Mouse (Mus musculus) forebrain, embryonic 14.5 days (tissue): Measurements from ENCODE around the gene Chst11. TPM values are rescaled to one million over a fixed set of nuclear protein-coding genes. Genes with fewer than 3 reads are reported as not detected.
A peak's percentile ranks its signal among the peaks of the same experiment; 100 is the strongest.

Experiments
- ATAC-seq: fragments of 200-750 bp; cut with Nextera tagmentation; 2 replicates; pipeline ENCODE4 v1.8.0; 2017; ENCODE audit warnings: mild to moderate bottlenecking, moderate library complexity
- DNase-seq: peaks from one replicate; pipeline ENCODE4 v3.0.0-alpha.2; 2015; ENCODE audit warnings: low spot score
- H3K27ac ChIP-seq: fragments of 300-500 bp; sonication (generic); 2 replicates; pipeline ENCODE4 v1.5.1; 2014; ENCODE audit warnings: low read depth, mild to moderate bottlenecking, control low read depth, low read length, moderate library complexity
- H3K27me3 ChIP-seq: fragments of 300-500 bp; sonication (generic); replicated peaks from 2 replicates; pipeline ENCODE4 v1.6.1; 2014; ENCODE audit warnings: low read length, control low read depth, mixed read lengths; ENCODE audit not compliant: control insufficient read depth, insufficient read depth
- H3K36me3 ChIP-seq: fragments of 300-500 bp; sonication (generic); 2 replicates; pipeline ENCODE4 v1.6.1; 2014; ENCODE audit warnings: low read length, control low read depth; ENCODE audit not compliant: control insufficient read depth, insufficient read depth
- H3K4me1 ChIP-seq: fragments of 300-500 bp; sonication (generic); 2 replicates; pipeline ENCODE4 v1.6.1; 2014; ENCODE audit warnings: antibody characterized with exemption, low read length, control low read depth; ENCODE audit not compliant: control insufficient read depth, insufficient read depth
- H3K4me2 ChIP-seq: fragments of 300-500 bp; sonication (generic); 2 replicates; pipeline ENCODE4 v1.6.1; 2014; ENCODE audit warnings: mild to moderate bottlenecking, control low read depth, low read length
- H3K4me3 ChIP-seq: fragments of 300-500 bp; sonication (generic); 2 replicates; pipeline ENCODE4 v1.5.1; 2014; ENCODE audit warnings: low read depth, low read length, control low read depth
- H3K9ac ChIP-seq: fragments of 300-500 bp; sonication (generic); 2 replicates; pipeline ENCODE4 v1.6.1; 2014; ENCODE audit warnings: mild to moderate bottlenecking, low read length, control low read depth, moderate library complexity
- H3K9me3 ChIP-seq: fragments of 300-500 bp; sonication (generic); replicated peaks from 2 replicates; pipeline ENCODE4 v1.6.1; 2016; ENCODE audit warnings: low read length, control low read depth, mixed read lengths; ENCODE audit not compliant: control insufficient read depth
- WGBS: fragments of 180-500 bp; shearing (Covaris S2); extraction: QIAGEN DNeasy Blood & Tissue Kit; methylation state at CpG from one replicate; pipeline ENCODE4 v1.1.7; 2014; 5-methylcytosine and 5-hydroxymethylcytosine counted together
- polyA plus RNA-seq: library from polyadenylated mRNA; unstranded; fragments of >200 nt; fragmentation: Nextera tagmentation; extraction: Ambion mirVana; gene quantifications from 2 replicates; pipeline ENCODE4 v1.2.1, GENCODE M21; 2014

Chst11 gene
- 4.0 and 4.2 TPM in 2 replicates for polyA plus RNA-seq

- H3K4me2 ChIP-seq = peak within 1 kb of the TSS; percentile 84
- H3K4me3 ChIP-seq = peak within 1 kb of the TSS; percentile 71
- H3K36me3 ChIP-seq = no peaks in the 10 kb centered on the region
- no peaks in the 10 kb centered on the region for H3K9me3 ChIP-seq
- peak; percentile 89 for ATAC-seq
- 0 out of 2 replicates have a peak, but pooled peaks cover 5% of the 10 kb centered on the region for H3K27me3 ChIP-seq
- H3K9ac ChIP-seq = peak within 1 kb of the TSS; percentile 84
- peak within 1 kb of the TSS; percentile 70 for H3K27ac ChIP-seq
- WGBS = under 1% methylated on average over 57 of the region's 67 CpGs
- peaks cover 21% of the 10 kb centered on the region; the same call in 1 of the 2 replicates for H3K4me1 ChIP-seq
- DNase-seq = peak; percentile 83
These were observed at the start of gene Chst11 for GRCm38 (mm10) chr10:82984950-82985699. Gene Chst11 (plus strand): TSS chr10:82985498.

- no peak overlapping the region for H3K9ac ChIP-seq
- H3K9me3 ChIP-seq = no peaks in the 10 kb centered on the region
- no peak for DNase-seq
- H3K27ac ChIP-seq = no peak overlapping the region
- H3K4me3 ChIP-seq = no peak overlapping the region
- 89% methylated on average over 6 of the region's 6 CpGs for WGBS
- no peaks in the 10 kb centered on the region for H3K4me1 ChIP-seq
- no peak overlapping the region for H3K4me2 ChIP-seq
- H3K36me3 ChIP-seq = no peaks in the 10 kb centered on the region
- ATAC-seq = no peak
- H3K27me3 ChIP-seq = no peaks in the 10 kb centered on the region
These were observed 49.5 kb upstream of the Chst11 start for GRCm38 (mm10) chr10:82935774-82936173.

GRCm38 (mm10) chr10:82953415-82953814 lies 31.9 kb upstream of the Chst11 start:
- Histone ChIP-seq H3K27ac (no peak overlapping the region), H3K4me3 (no peak overlapping the region), H3K9me3 (no peaks in the 10 kb centered on the region), H3K27me3 (no peaks in the 10 kb centered on the region), H3K4me1 (no peaks in the 10 kb centered on the region), H3K36me3 (no peaks in the 10 kb centered on the region), H3K4me2 (no peak overlapping the region), H3K9ac (no peak overlapping the region)
- ATAC-seq (no peak), DNase-seq (no peak)
- 90% methylated on average over 4 of the region's 4 CpGs for WGBS

GRCm38 (mm10) chr10:82955117-82955516 lies 30.2 kb upstream of the Chst11 start:
- Histone ChIP-seq H3K9ac (no peak overlapping the region), H3K4me3 (no peak overlapping the region), H3K36me3 (no peaks in the 10 kb centered on the region), H3K4me2 (no peak overlapping the region), H3K27ac (no peak overlapping the region), H3K27me3 (no peaks in the 10 kb centered on the region), H3K4me1 (no peaks in the 10 kb centered on the region), H3K9me3 (no peaks in the 10 kb centered on the region)
- ATAC-seq (no peak), DNase-seq (no peak)
- WGBS = 97% methylated on average over 18 of the region's 18 CpGs

- WGBS = 83% methylated on average over 5 of the region's 5 CpGs
- no peak overlapping the region for H3K4me2 ChIP-seq
- H3K4me1 ChIP-seq = no peaks in the 10 kb centered on the region
- DNase-seq (no peak), ATAC-seq (no peak)
- H3K9ac ChIP-seq = no peak overlapping the region
- no peaks in the 10 kb centered on the region for H3K9me3 ChIP-seq
- no peak overlapping the region for H3K27ac ChIP-seq
- H3K36me3 ChIP-seq = no peaks in the 10 kb centered on the region
- H3K4me3 ChIP-seq = no peak overlapping the region
- no peaks in the 10 kb centered on the region for H3K27me3 ChIP-seq
These were observed 27.0 kb upstream of the Chst11 start for GRCm38 (mm10) chr10:82958218-82958761.

GRCm38 (mm10) chr10:82959316-82959715 lies 26.0 kb upstream of the Chst11 start:
- no peak overlapping the region for H3K27ac ChIP-seq
- H3K9me3 ChIP-seq = no peaks in the 10 kb centered on the region
- no peak overlapping the region for H3K4me3 ChIP-seq
- H3K4me1 ChIP-seq = no peaks in the 10 kb centered on the region
- no peak for ATAC-seq
- no peaks in the 10 kb centered on the region for H3K36me3 ChIP-seq
- no peak for DNase-seq
- no peaks in the 10 kb centered on the region for H3K27me3 ChIP-seq
- no peak overlapping the region for H3K9ac ChIP-seq
- H3K4me2 ChIP-seq = no peak overlapping the region

- no peaks in the 10 kb centered on the region for H3K4me1 ChIP-seq
- H3K36me3 ChIP-seq = no peaks in the 10 kb centered on the region
- H3K9me3 ChIP-seq = no peaks in the 10 kb centered on the region
- peak; percentile 18 for DNase-seq
- no peak overlapping the region for H3K9ac ChIP-seq
- WGBS = 49% methylated on average over 7 of the region's 7 CpGs
- no peak for ATAC-seq
- no peak overlapping the region for H3K4me3 ChIP-seq
- H3K27ac ChIP-seq = no peak overlapping the region
- no peaks in the 10 kb centered on the region for H3K27me3 ChIP-seq
- H3K4me2 ChIP-seq = no peak overlapping the region
These were observed 24.0 kb upstream of the Chst11 start for GRCm38 (mm10) chr10:82961302-82961701.

GRCm38 (mm10) chr10:82962018-82962417 lies 23.3 kb upstream of the Chst11 start:
- no peak overlapping the region for H3K4me2 ChIP-seq
- 82% methylated on average over 4 of the region's 4 CpGs for WGBS
- H3K36me3 ChIP-seq = no peaks in the 10 kb centered on the region
- H3K9ac ChIP-seq = no peak overlapping the region
- H3K27me3 ChIP-seq = no peaks in the 10 kb centered on the region
- ATAC-seq (no peak), DNase-seq (no peak)
- no peaks in the 10 kb centered on the region for H3K9me3 ChIP-seq
- no peaks in the 10 kb centered on the region for H3K4me1 ChIP-seq
- no peak overlapping the region for H3K4me3 ChIP-seq
- H3K27ac ChIP-seq = no peak overlapping the region

GRCm38 (mm10) chr10:82962472-82963020 lies 22.8 kb upstream of the Chst11 start:
- H3K27me3 ChIP-seq = no peaks in the 10 kb centered on the region
- H3K27ac ChIP-seq = no peak overlapping the region
- H3K36me3 ChIP-seq = no peaks in the 10 kb centered on the region
- no peak overlapping the region for H3K4me2 ChIP-seq
- WGBS = 88% methylated on average over 6 of the region's 6 CpGs
- H3K9ac ChIP-seq = no peak overlapping the region
- H3K4me1 ChIP-seq = no peaks in the 10 kb centered on the region
- no peak overlapping the region for H3K4me3 ChIP-seq
- ATAC-seq = no peak
- no peaks in the 10 kb centered on the region for H3K9me3 ChIP-seq
- DNase-seq = no peak
